Mouse (Mus musculus) lung, adult 2 months (tissue): ENCODE measurements around the gene Aanat.

Source experiments
- CTCF ChIP-seq: fragments of 200-500 bp; IDR thresholded peaks from 2 replicates; pipeline ENCODE4 v1.5.1; 2011; ENCODE audit warnings: mild to moderate bottlenecking, low read length, control low read depth; ENCODE audit not compliant: insufficient read depth
- POLR2A ChIP-seq: fragments of 200-500 bp; IDR thresholded peaks from 2 replicates; pipeline ENCODE4 v1.6.1; 2011; ENCODE audit warnings: low read depth, mild to moderate bottlenecking, control low read depth, low read length, borderline replicate concordance; ENCODE audit errors: extremely low read depth

DNA sequence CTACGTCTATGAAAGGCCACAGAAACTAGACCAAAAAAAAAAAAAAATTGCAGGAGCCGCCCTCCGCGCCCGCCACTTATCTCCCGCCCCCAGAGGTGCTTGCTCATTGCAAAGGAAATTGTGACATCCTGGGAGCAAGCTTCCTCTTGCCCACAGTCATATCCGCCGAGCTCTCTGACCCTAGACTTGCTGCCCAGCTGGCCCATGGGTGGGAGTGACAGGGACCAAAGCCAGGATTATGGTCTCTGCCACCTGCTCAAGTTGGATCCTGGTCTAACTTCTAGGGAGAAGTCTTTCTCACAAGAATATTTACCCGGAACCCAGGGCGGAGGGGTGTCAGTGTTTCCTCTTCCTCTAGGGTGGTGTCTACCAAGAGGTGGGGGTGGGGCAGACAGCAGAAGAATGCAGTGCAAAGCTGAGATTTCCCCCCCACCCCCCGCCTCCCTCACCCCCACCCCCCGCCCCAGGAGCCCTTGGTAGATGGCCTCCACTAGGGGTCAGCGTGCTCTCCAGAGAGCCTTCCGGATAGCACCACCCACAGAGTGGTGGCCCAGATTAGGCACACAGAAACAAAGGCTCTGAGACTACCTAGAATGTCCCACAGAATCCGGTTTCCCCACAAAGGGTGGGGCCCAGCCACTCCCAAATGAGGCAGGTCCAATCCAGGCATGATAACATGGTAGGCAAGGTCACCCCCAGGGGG, 29.7 kb downstream of the Aanat start:
- TF ChIP-seq CTCF, result peak; percentile 41; the same call in 1 of the 2 replicates
- no peak for TF ChIP-seq POLR2A
